Comparison of ENCODE assay signal across 10 mouse cellular contexts in genomic region chr11:88506544-88507419, GRCm38 (mm10).
DNase-seq lines count a peak whose midpoint lies in the region; ATAC-seq lines count a peak whose summit lies in the region.
"Had no signal": no experiment of that assay in that cellular context is flagged by ENCODE, and none has a peak within 500 bp of the region (broad histone marks: within the 10 kb centered on the region; RNA-seq: fewer than 3 reads in every experiment).

No protein-coding gene starts in this region.

- peaks cover 4% of the 10 kb centered on the region for H3K36me3 ChIP-seq in heart, embryonic 12.5 days
- H3K36me3 ChIP-seq in forebrain, embryonic 15.5 days, result no peaks in the 10 kb centered on the region
- no peaks in the 10 kb centered on the region for H3K36me3 ChIP-seq in limb, embryonic 11.5 days (ENCODE audit: control insufficient read depth, insufficient read depth, low read length)

- H3K9ac ChIP-seq in heart, embryonic 12.5 days, result no peak overlapping the region
- H3K9ac ChIP-seq in forebrain, embryonic 15.5 days (replicated peaks), result 0 out of 2 replicates have a peak overlapping the region, but pooled peaks have one; percentile 17
- H3K9ac ChIP-seq in limb, embryonic 11.5 days (ENCODE audit: low read length), result no peak overlapping the region

- H3K27me3 ChIP-seq in heart, embryonic 12.5 days (replicated peaks), result no peaks in the 10 kb centered on the region
- no peaks in the 10 kb centered on the region for H3K27me3 ChIP-seq in forebrain, embryonic 15.5 days
- no peaks in the 10 kb centered on the region for H3K27me3 ChIP-seq in limb, embryonic 11.5 days (ENCODE audit: control insufficient read depth, insufficient read depth, low read length)

- H3K27ac ChIP-seq in heart, embryonic 12.5 days (ENCODE audit: poor library complexity, severe bottlenecking), result 0 out of 2 replicates have a peak overlapping the region, but pooled peaks have one; percentile 9
- H3K27ac ChIP-seq in forebrain, embryonic 15.5 days (replicated peaks), result peak overlapping the region; percentile 49; the same call in 1 of the 2 replicates
- 0 out of 2 replicates have a peak overlapping the region, but pooled peaks have one; percentile 33 for H3K27ac ChIP-seq in limb, embryonic 11.5 days (replicated peaks; ENCODE audit: low read depth, low read length)

- H3K4me3 ChIP-seq in heart, embryonic 12.5 days, result no peak overlapping the region
- H3K4me3 ChIP-seq in forebrain, embryonic 15.5 days, result no peak overlapping the region
- H3K4me3 ChIP-seq in limb, embryonic 11.5 days (ENCODE audit: low read depth, low read length), result no peak overlapping the region

- 62% methylated on average over 5 of the region's 5 CpGs for WGBS in heart, embryonic 12.5 days
- 44% methylated on average over 5 of the region's 5 CpGs for WGBS in forebrain, embryonic 15.5 days
- 11% methylated on average over 5 of the region's 5 CpGs for WGBS in limb, embryonic 11.5 days

- no peak overlapping the region for H3K4me2 ChIP-seq in heart, embryonic 12.5 days
- H3K4me2 ChIP-seq in forebrain, embryonic 15.5 days (replicated peaks), result no peak overlapping the region; the same call in 1 of the 2 replicates
- no peak overlapping the region for H3K4me2 ChIP-seq in limb, embryonic 11.5 days (ENCODE audit: low read depth, severe bottlenecking)

- DNase-seq in heart, postnatal 4 days, result no peak
- peak; percentile 57 for DNase-seq in embryo, embryonic 11 days
- peak; percentile 67 for DNase-seq in limb, embryonic 11.5 days (ENCODE audit: low spot score)
- DNase-seq in frontal cortex, postnatal 14 days (ENCODE audit: low spot score in 2 of 2), result no peak
- no peak for DNase-seq in cerebellum, adult 8-10 months
- no peak for DNase-seq in thymus, postnatal 36 days
- DNase-seq: adrenal gland, adult 2 months; lung, adult 2 months had no signal

- H3K9me3 ChIP-seq in heart, embryonic 12.5 days (replicated peaks), result no peaks in the 10 kb centered on the region
- no peaks in the 10 kb centered on the region for H3K9me3 ChIP-seq in forebrain, embryonic 15.5 days
- no peaks in the 10 kb centered on the region for H3K9me3 ChIP-seq in limb, embryonic 11.5 days (ENCODE audit: control insufficient read depth, low read length)

- ATAC-seq in heart, embryonic 12.5 days (ENCODE audit: insufficient number of reproducible peaks, low FRiP score), result no peak
- no peak for ATAC-seq in forebrain, embryonic 15.5 days (replicated peaks)
- ATAC-seq in limb, embryonic 11.5 days (ENCODE audit: insufficient number of reproducible peaks, low FRiP score, low TSS enrichment, low read depth), result peak; percentile 77

- peaks cover 47% of the 10 kb centered on the region for H3K4me1 ChIP-seq in heart, embryonic 12.5 days (replicated peaks)
- peaks cover 44% of the 10 kb centered on the region for H3K4me1 ChIP-seq in forebrain, embryonic 15.5 days
- H3K4me1 ChIP-seq in limb, embryonic 11.5 days (ENCODE audit: control insufficient read depth, insufficient read depth, low read length), result peaks cover 19% of the 10 kb centered on the region

Comparison
In these comparisons a context has a peak if more than half of its experiments do, and no peak if none do; other contexts are left out.
1. DNase-seq: peak in embryo, embryonic 11 days (single experiment) and limb, embryonic 11.5 days (single experiment); none in heart, postnatal 4 days (single experiment), frontal cortex, postnatal 14 days (0 of 2), cerebellum, adult 8-10 months (single experiment) and thymus, postnatal 36 days (0 of 2).
2. Peak in every context shown above with its lines, with median percentiles within 50 percentile points of each other: H3K27ac ChIP-seq.